In genomic region chr12:106082958-106083381, GRCm38 (mm10) we compare ENCODE assay signal across 15 mouse cellular contexts.
A peak's percentile ranks its signal among the peaks of the same experiment; 100 is the strongest.
DNase-seq lines count a peak whose midpoint lies in the region; ATAC-seq lines count a peak whose summit lies in the region.
"Had no signal": no experiment of that assay in that cellular context is flagged by ENCODE, and none has a peak within 500 bp of the region (broad histone marks: within the 10 kb centered on the region; RNA-seq: fewer than 3 reads in every experiment).

No protein-coding gene starts in this region.

- H3K9me3 ChIP-seq in forebrain, embryonic 16.5 days (ENCODE audit: control insufficient read depth, low read length) = no peaks in the 10 kb centered on the region
- no peaks in the 10 kb centered on the region for H3K9me3 ChIP-seq in midbrain, embryonic 11.5 days (ENCODE audit: control insufficient read depth, low read length)
- H3K9me3 ChIP-seq: embryonic facial prominence, embryonic 13.5 days had no signal

- no peaks in the 10 kb centered on the region for H3K36me3 ChIP-seq in forebrain, embryonic 16.5 days (ENCODE audit: control insufficient read depth, insufficient read depth)
- H3K36me3 ChIP-seq in midbrain, embryonic 11.5 days (ENCODE audit: control insufficient read depth, insufficient read depth, low read length) = no peaks in the 10 kb centered on the region

- peaks cover 32% of the 10 kb centered on the region for H3K4me1 ChIP-seq in forebrain, embryonic 16.5 days (replicated peaks; ENCODE audit: control insufficient read depth, insufficient read depth, low read length)
- H3K4me1 ChIP-seq in midbrain, embryonic 11.5 days (ENCODE audit: control insufficient read depth, insufficient read depth, low read length) = peaks cover 36% of the 10 kb centered on the region

- peak; percentile 53 for DNase-seq in retina, postnatal 1 day
- no peak for DNase-seq in retina, embryonic 14.5 days (ENCODE audit: low spot score)
- DNase-seq in midbrain, embryonic 11.5 days (ENCODE audit: low spot score, missing footprints) = peak; percentile 92
- no peak for DNase-seq in thymus, postnatal 36 days
- DNase-seq in gastrocnemius, postnatal 25 days = no peak
- DNase-seq: cerebellum, adult 18-20 months; kidney, postnatal 36 days; liver, postnatal 0 days; right cerebral cortex, postnatal 14 days had no signal

- no peaks in the 10 kb centered on the region for H3K27me3 ChIP-seq in forebrain, embryonic 16.5 days (replicated peaks; ENCODE audit: control insufficient read depth, insufficient read depth, low read length)
- H3K27me3 ChIP-seq in midbrain, embryonic 11.5 days (ENCODE audit: control insufficient read depth, insufficient read depth, low read length) = no peaks in the 10 kb centered on the region
- H3K27me3 ChIP-seq: embryonic facial prominence, embryonic 13.5 days had no signal

- no peak overlapping the region for H3K4me3 ChIP-seq in forebrain, embryonic 16.5 days (replicated peaks; ENCODE audit: low read length)
- no peak overlapping the region for H3K4me3 ChIP-seq in midbrain, embryonic 11.5 days (ENCODE audit: low read depth, low read length)
- H3K4me3 ChIP-seq: embryonic facial prominence, embryonic 13.5 days had no signal

- H3K4me2 ChIP-seq in forebrain, embryonic 16.5 days (ENCODE audit: low read length) = 0 out of 2 replicates have a peak overlapping the region, but pooled peaks have one; percentile 55
- H3K4me2 ChIP-seq in midbrain, embryonic 11.5 days = no peak overlapping the region
- H3K4me2 ChIP-seq: embryonic facial prominence, embryonic 13.5 days had no signal

- WGBS in forebrain, embryonic 16.5 days = 41% methylated on average over 11 of the region's 11 CpGs
- WGBS in midbrain, embryonic 11.5 days = 30% methylated on average over 11 of the region's 11 CpGs

- peak overlapping the region; percentile 85 for H3K27ac ChIP-seq in forebrain, embryonic 16.5 days (ENCODE audit: low read length)
- H3K27ac ChIP-seq in midbrain, embryonic 11.5 days (ENCODE audit: low read depth, low read length) = no peak overlapping the region; the same call in 1 of the 2 replicates
- H3K27ac ChIP-seq: embryonic facial prominence, embryonic 13.5 days had no signal

- peak overlapping the region; percentile 27; the same call in 1 of the 2 replicates for H3K9ac ChIP-seq in forebrain, embryonic 16.5 days (replicated peaks; ENCODE audit: low read depth, low read length)
- H3K9ac ChIP-seq in midbrain, embryonic 11.5 days (ENCODE audit: low read length) = no peak overlapping the region
- H3K9ac ChIP-seq: embryonic facial prominence, embryonic 13.5 days; liver, postnatal 0 days had no signal

- 0 out of 2 replicates have a peak, but pooled peaks have one; percentile 16 for ATAC-seq in forebrain, embryonic 16.5 days
- peak; percentile 58 for ATAC-seq in midbrain, embryonic 11.5 days (ENCODE audit: low FRiP score)
- ATAC-seq in CD4-positive, CD25-positive, alpha-beta regulatory T cell, adult 4 months = no peak
- no peak for ATAC-seq in cerebellum, adult (ENCODE audit: insufficient number of reproducible peaks, low FRiP score, low TSS enrichment)
- ATAC-seq: activated CD4-positive, CD25-positive, alpha-beta regulatory T cell, adult 4 months; intestine, postnatal 0 days; liver, postnatal 0 days had no signal

Comparison
In these comparisons a context has a peak if more than half of its experiments do, and no peak if none do; other contexts are left out.
1. DNase-seq: peak in retina, postnatal 1 day (single experiment) and midbrain, embryonic 11.5 days (single experiment); none in retina, embryonic 14.5 days (single experiment), thymus, postnatal 36 days (0 of 2) and gastrocnemius, postnatal 25 days (single experiment).
2. ATAC-seq: peak in forebrain, embryonic 16.5 days (single experiment) and midbrain, embryonic 11.5 days (single experiment); none in CD4-positive, CD25-positive, alpha-beta regulatory T cell, adult 4 months (single experiment) and cerebellum, adult (single experiment).